Mouse (Mus musculus) forebrain, embryonic 11.5 days (tissue): ENCODE results near the gene Ndufa11. TPM values are rescaled to one million over a fixed set of nuclear protein-coding genes. Genes with fewer than 3 reads are reported as not detected.

Experiments used
- ATAC-seq: fragments of 200-750 bp; cut with Nextera tagmentation; replicated peaks from 2 replicates; pipeline ENCODE4 v1.8.0; 2017; ENCODE audit warnings: moderate TSS enrichment; ENCODE audit not compliant: low FRiP score
- DNase-seq: peaks from one replicate; pipeline ENCODE4 v3.0.0-alpha.2; 2017; ENCODE audit warnings: low spot score
- H3K27ac ChIP-seq: fragments of 300-500 bp; sonication (generic); 2 replicates; pipeline ENCODE4 v1.5.1; 2014; ENCODE audit warnings: low read depth, low read length
- H3K27me3 ChIP-seq: fragments of 300-500 bp; sonication (generic); 2 replicates; pipeline ENCODE4 v1.6.1; 2014; ENCODE audit warnings: mild to moderate bottlenecking, low read length, mixed read lengths; ENCODE audit not compliant: control insufficient read depth, insufficient read depth
- H3K36me3 ChIP-seq: fragments of 300-500 bp; sonication (generic); 2 replicates; pipeline ENCODE4 v1.6.1; 2014; ENCODE audit warnings: mild to moderate bottlenecking, low read length, moderate library complexity, mixed read lengths; ENCODE audit not compliant: control insufficient read depth, insufficient read depth
- H3K4me1 ChIP-seq: fragments of 300-500 bp; sonication (generic); replicated peaks from 2 replicates; pipeline ENCODE4 v1.6.1; 2014; ENCODE audit warnings: low read length, mixed read lengths; ENCODE audit not compliant: control insufficient read depth, insufficient read depth
- H3K4me2 ChIP-seq: fragments of 300-500 bp; sonication (generic); 2 replicates; pipeline ENCODE4 v1.6.1; 2014; ENCODE audit warnings: low read depth, mild to moderate bottlenecking, low read length, moderate library complexity, mixed read lengths; ENCODE audit not compliant: severe bottlenecking
- H3K4me3 ChIP-seq: fragments of 300-500 bp; sonication (generic); 2 replicates; pipeline ENCODE4 v1.5.1; 2014; ENCODE audit warnings: low read depth, low read length
- H3K9ac ChIP-seq: fragments of 300-500 bp; sonication (generic); 2 replicates; pipeline ENCODE4 v1.6.1; 2014; ENCODE audit warnings: low read length
- H3K9me3 ChIP-seq: fragments of 300-500 bp; sonication (generic); 2 replicates; pipeline ENCODE4 v1.6.1; 2016; ENCODE audit warnings: low read length, mixed read lengths; ENCODE audit not compliant: control insufficient read depth
- WGBS: fragments of 180-500 bp; shearing (Covaris S2); extraction: QIAGEN DNeasy Blood & Tissue Kit; methylation state at CpG from one replicate; pipeline ENCODE4 v1.1.7; 2014; 5-methylcytosine and 5-hydroxymethylcytosine counted together
- polyA plus RNA-seq: library from polyadenylated mRNA; unstranded; fragments of >200 nt; fragmentation: Nextera tagmentation; extraction: Ambion mirVana; gene quantifications from 2 replicates; pipeline ENCODE4 v1.2.1, GENCODE M21; 2014

Gene Ndufa11
- polyA plus RNA-seq = 292 and 332 TPM in 2 replicates

DNA sequence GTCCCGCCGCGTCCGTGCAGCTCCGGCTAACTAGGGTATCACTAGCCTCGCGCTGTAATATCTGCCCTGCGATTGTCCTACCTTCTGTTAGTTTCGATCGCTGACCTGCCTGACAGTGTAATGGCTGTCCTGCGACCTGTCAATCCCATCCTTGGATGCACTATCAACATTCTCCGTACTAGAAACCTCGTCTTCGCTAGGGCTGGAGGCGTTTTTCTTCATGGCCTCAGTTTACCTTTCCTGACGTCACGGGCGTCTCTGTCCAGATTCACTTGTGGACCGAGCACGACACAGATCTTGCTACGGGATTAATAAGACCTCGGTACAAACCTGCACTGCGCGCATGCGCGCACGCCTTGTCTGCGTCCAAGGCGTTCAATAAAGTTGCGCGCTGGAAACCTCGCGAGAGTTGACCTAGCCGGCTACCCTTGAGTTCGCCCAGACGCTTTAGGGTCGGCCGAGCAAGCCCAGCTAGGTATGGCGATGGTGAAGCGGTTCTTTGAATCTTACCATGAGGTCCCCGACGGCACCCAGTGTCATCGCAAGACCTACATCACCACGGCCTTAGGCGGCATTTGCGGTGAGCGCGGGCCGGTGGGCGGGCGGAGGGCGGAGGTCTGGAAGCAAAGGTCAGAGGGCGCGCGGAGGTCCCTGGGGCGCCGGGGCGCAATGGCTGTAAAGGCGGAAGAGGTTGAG is at the start of gene Ndufa11, which contains the start of gene Vmac:
Gene Ndufa11 (plus strand): TSS at position 405 of the 696 bp plus-strand sequence.
Gene Vmac (minus strand): TSS at position 660 of the 696 bp plus-strand sequence.
- no peaks in the 10 kb centered on the region for H3K27me3 ChIP-seq
- DNase-seq = peak; percentile 98
- no peaks in the 10 kb centered on the region; the same call in 1 of the 2 replicates for H3K36me3 ChIP-seq
- peak within 1 kb of the TSS; percentile 72 for H3K4me3 ChIP-seq
- peak; percentile 77 for ATAC-seq
- peak within 1 kb of the TSS; percentile 52; the same call in 1 of the 2 replicates for H3K27ac ChIP-seq
- peaks cover 4% of the 10 kb centered on the region; the same call in 1 of the 2 replicates for H3K4me1 ChIP-seq
- under 1% methylated on average over 59 of the region's 59 CpGs for WGBS
- H3K4me2 ChIP-seq = peak within 1 kb of the TSS; percentile 90
- peak within 1 kb of the TSS; percentile 85 for H3K9ac ChIP-seq
- no peaks in the 10 kb centered on the region for H3K9me3 ChIP-seq

DNA sequence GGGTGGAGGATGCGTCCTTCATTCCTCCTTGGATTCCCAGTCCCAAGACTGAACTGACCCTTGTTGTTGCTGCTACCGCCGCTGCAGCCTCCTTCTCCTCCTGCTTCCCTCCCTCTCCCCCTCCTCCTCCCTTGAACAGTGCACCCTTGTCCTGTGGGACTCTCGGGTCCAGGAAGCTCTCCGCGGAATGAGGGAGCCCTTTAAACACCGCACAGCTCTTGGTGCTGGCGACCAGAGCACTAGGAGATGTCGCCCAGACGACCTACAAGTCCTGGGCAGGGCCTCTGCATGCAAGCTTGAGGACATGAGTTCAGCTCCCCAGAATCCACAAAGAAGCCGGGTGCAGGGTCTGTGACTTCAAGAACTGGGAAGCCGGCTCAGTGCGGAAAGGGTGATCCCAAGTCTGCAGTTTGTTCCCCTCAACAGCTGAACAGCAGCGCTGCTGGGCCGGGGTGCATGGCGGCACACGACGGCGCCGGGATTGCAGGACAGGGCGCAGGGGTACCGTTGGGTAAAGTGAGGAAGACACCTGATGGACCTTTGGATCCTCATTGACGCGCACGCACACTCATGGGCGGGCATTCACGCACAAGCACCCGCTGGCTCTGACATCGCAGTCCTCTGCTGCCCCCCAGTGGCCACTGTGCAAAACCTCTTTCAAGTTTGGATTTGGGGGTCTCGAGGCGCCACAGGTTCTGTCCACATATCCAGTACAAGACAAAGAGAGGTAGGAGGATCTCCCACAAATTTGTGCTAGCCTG is 49.0 kb upstream of the Ndufa11 start:
- H3K4me1 ChIP-seq = peaks cover 10% of the 10 kb centered on the region; the same call in 1 of the 2 replicates
- ATAC-seq (no peak), DNase-seq (peak; percentile 97)
- WGBS = 3% methylated on average over 31 of the region's 31 CpGs
- H3K4me2 ChIP-seq = peak overlapping the region; percentile 80
- peak overlapping the region; percentile 34 for H3K4me3 ChIP-seq
- no peaks in the 10 kb centered on the region for H3K9me3 ChIP-seq
- no peaks in the 10 kb centered on the region for H3K27me3 ChIP-seq
- no peaks in the 10 kb centered on the region for H3K36me3 ChIP-seq
- no peak overlapping the region for H3K27ac ChIP-seq
- peak overlapping the region; percentile 59 for H3K9ac ChIP-seq

DNA sequence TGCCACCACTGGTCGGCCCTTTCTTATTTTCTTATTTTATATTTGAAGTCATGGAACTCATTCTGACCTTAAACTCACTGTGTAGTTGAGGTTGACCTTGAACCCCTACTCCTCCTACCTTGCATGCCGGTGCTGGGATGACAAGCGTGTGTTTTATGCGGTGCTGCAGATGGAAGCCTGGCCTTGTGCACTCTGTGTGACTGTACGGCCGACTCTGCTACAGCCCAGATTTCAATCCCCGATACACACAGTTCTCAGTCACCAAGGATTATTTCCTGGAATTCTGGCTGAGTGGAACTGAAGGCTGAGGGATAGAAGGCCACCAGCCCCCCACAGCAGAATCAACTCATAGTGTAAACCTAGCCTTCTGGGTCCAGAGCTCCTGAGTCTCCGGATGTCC is 47.8 kb upstream of the Ndufa11 start:
- ATAC-seq (no peak), DNase-seq (no peak)
- H3K4me3 ChIP-seq = no peak overlapping the region
- H3K36me3 ChIP-seq = no peaks in the 10 kb centered on the region
- no peaks in the 10 kb centered on the region for H3K9me3 ChIP-seq
- H3K27me3 ChIP-seq = no peaks in the 10 kb centered on the region
- H3K4me1 ChIP-seq = peaks cover 10% of the 10 kb centered on the region; the same call in 1 of the 2 replicates
- H3K4me2 ChIP-seq = no peak overlapping the region
- no peak overlapping the region for H3K27ac ChIP-seq
- WGBS = 87% methylated on average over 8 of the region's 8 CpGs
- no peak overlapping the region for H3K9ac ChIP-seq

DNA sequence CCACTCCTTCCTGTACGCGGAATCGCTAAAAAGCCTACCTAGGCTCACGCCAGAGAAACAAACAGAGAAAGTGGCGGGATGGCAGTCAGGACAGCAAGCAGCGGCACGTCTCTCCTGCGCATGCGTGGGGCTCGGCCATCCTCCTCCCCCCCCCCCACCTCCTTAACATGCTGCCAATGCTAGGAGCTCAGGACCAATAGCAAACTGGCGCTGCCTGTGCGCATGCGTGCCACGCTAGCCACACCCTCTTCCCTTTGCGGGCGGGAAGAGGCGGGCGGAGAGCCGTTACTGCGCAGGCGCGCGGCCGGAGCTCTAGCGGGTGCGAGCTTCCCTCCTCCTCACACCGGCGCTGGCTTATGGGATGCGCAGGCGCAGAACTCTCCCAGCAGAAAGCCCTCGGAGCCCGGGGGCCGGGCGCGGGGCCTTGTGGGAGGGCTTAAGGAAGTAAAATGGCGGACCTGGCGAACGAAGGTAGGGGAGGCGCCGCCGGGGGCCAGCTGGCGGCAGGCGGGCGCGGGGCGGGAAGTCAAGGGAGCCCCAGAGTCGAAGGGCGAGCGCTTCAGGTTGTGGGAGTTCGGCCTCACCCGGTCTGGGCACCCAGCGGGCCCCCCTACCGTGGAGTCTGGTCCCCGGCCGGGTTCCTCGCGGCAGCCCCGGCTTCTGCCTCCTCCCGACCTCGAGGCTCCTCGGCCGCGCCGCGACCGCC is 44.5 kb upstream of the Ndufa11 start, which contains the start of gene Ranbp3:
Gene Ranbp3 (plus strand): TSS at position 354 of the 706 bp plus-strand sequence.
- Histone ChIP-seq H3K36me3 (peaks cover 3% of the 10 kb centered on the region; the same call in 1 of the 2 replicates), H3K27ac (peak within 1 kb of the TSS; percentile 67), H3K4me2 (peak within 1 kb of the TSS; percentile 83), H3K9ac (peak within 1 kb of the TSS; percentile 98), H3K27me3 (no peaks in the 10 kb centered on the region), H3K4me1 (peaks cover 14% of the 10 kb centered on the region; the same call in 1 of the 2 replicates), H3K9me3 (no peaks in the 10 kb centered on the region), H3K4me3 (peak within 1 kb of the TSS; percentile 81)
- DNase-seq (peak; percentile 100), ATAC-seq (peak; percentile 92)
- WGBS = under 1% methylated on average over 55 of the region's 66 CpGs

DNA sequence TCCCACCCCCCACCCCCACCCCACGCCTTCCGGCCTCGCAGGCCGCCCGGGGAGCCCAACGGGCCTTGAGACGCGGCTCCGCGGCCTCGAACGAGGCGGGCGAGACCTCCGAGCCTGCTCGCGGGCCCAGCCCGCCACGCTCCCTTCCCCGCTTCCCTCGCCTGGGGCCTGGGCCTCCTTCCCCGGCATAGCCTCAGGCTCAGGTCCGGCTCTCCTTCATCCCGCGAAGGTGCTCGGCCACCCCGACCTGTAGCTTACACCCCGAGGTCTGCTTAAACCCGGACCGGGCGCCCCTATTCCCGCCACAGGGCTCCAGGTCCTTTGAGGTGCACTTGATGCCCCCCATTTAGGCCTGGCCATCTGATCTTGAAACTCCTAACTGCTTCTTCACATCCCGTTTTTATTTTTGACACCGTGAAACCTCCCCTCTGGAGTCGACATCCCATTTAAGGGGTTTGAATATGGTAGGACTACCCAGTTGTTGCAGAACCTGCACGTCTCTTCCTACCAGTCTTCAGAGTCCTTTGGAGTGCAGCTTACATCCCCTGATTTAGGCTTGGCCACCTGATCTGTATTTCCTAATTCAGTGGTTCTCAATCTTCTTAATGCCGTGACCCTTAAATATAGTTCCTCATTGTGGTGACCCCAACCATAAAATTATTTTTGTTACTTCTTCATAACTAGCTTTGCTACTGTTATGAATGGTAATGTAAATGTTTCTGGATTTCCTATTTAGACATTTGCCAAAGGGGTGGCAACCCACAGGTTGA is 43.7 kb upstream of the Ndufa11 start:
- H3K27me3 ChIP-seq = no peaks in the 10 kb centered on the region
- H3K9ac ChIP-seq = peak overlapping the region; percentile 98
- ATAC-seq = peak; percentile 24
- peak overlapping the region; percentile 81 for H3K4me3 ChIP-seq
- peak overlapping the region; percentile 83 for H3K4me2 ChIP-seq
- peaks cover 3% of the 10 kb centered on the region; the same call in 1 of the 2 replicates for H3K36me3 ChIP-seq
- peak overlapping the region; percentile 65 for H3K27ac ChIP-seq
- H3K4me1 ChIP-seq = peaks cover 10% of the 10 kb centered on the region; the same call in 1 of the 2 replicates
- H3K9me3 ChIP-seq = no peaks in the 10 kb centered on the region
- DNase-seq = no peak
- WGBS = 2% methylated on average over 37 of the region's 37 CpGs

DNA sequence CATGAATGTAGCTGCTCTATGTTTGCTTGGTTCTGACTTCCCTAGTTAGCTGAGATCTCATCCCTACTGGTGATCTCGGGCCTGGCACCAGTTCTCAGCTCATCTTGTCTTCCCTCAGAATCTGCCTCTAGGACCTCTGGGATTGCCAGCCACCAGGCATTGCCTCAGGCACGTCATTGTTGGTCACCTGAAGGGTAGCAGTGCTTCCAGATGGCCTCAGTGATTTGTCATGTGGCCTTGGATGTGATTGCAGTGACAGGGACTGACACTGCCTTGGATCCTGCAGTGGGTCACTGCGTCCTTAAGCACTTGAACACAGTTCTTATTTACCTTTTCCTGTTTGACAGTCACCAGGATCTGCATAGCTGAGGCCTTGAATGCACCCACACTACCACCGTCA is 35.8 kb upstream of the Ndufa11 start:
- H3K4me2 ChIP-seq = no peak overlapping the region
- DNase-seq (no peak), ATAC-seq (no peak)
- WGBS = 85% methylated on average over 4 of the region's 4 CpGs
- H3K27me3 ChIP-seq = no peaks in the 10 kb centered on the region
- no peaks in the 10 kb centered on the region for H3K4me1 ChIP-seq
- H3K4me3 ChIP-seq = no peak overlapping the region
- no peaks in the 10 kb centered on the region for H3K9me3 ChIP-seq
- H3K9ac ChIP-seq = no peak overlapping the region
- peaks cover 3% of the 10 kb centered on the region; the same call in 1 of the 2 replicates for H3K36me3 ChIP-seq
- H3K27ac ChIP-seq = no peak overlapping the region

DNA sequence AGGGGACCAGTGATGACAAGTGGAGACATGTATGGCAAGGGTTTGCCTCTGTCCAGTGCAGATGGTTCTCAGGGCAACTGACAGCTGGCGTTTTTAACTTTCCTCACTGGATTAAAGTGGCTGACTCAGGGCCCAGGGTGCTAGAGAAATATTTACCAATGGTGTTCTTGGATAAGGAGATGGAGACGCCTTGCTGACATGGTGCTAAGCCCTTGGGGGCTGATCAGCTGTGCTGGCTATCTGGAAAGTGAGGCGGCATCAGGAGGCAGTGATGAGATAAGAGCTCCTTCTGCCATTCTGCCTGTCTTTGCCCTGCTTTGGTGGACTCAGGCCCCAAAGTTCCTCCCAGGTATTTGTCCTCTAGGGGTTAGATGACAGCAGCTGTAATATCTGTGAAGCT is 34.7 kb upstream of the Ndufa11 start:
- ATAC-seq = no peak
- DNase-seq = no peak
- no peak overlapping the region for H3K9ac ChIP-seq

More for the DNA sequence above, 34.7 kb upstream of the Ndufa11 start:
- Histone ChIP-seq H3K27me3 (no peaks in the 10 kb centered on the region), H3K4me3 (no peak overlapping the region), H3K4me2 (no peak overlapping the region), H3K36me3 (peaks cover under 1% of the 10 kb centered on the region; the same call in 1 of the 2 replicates), H3K27ac (no peak overlapping the region), H3K4me1 (no peaks in the 10 kb centered on the region), H3K9me3 (no peaks in the 10 kb centered on the region)
- 80% methylated on average over 3 of the region's 3 CpGs for WGBS
